Mouse (Mus musculus) limb, embryonic 12.5 days (tissue): ENCODE data around the gene Zfp446. TPM values are rescaled to one million over a fixed set of nuclear protein-coding genes. Genes with fewer than 3 reads are reported as not detected.
A peak's percentile ranks its signal among the peaks of the same experiment; 100 is the strongest.

Experiments
- ATAC-seq: fragments of 200-750 bp; cut with Nextera tagmentation; 2 replicates; pipeline ENCODE4 v1.8.0; 2017; ENCODE audit warnings: low read depth, moderate TSS enrichment; ENCODE audit not compliant: insufficient number of reproducible peaks, insufficient read depth, low FRiP score, low TSS enrichment
- H3K27ac ChIP-seq: fragments of 300-500 bp; sonication (generic); 2 replicates; pipeline ENCODE4 v1.5.1; 2016; ENCODE audit warnings: mild to moderate bottlenecking, moderate library complexity
- H3K27me3 ChIP-seq: fragments of 300-500 bp; sonication (generic); 2 replicates; pipeline ENCODE4 v1.6.1; 2016; ENCODE audit warnings: mild to moderate bottlenecking, moderate library complexity
- H3K36me3 ChIP-seq: fragments of 300-500 bp; sonication (generic); 2 replicates; pipeline ENCODE4 v1.6.1; 2016; ENCODE audit warnings: mild to moderate bottlenecking, moderate library complexity
- H3K4me1 ChIP-seq: fragments of 300-500 bp; sonication (generic); replicated peaks from 2 replicates; pipeline ENCODE4 v1.6.1; 2016
- H3K4me2 ChIP-seq: fragments of 300-500 bp; sonication (generic); 2 replicates; pipeline ENCODE4 v1.6.1; 2016; ENCODE audit warnings: mild to moderate bottlenecking, moderate library complexity
- H3K4me3 ChIP-seq: fragments of 300-500 bp; sonication (generic); replicated peaks from 2 replicates; pipeline ENCODE4 v1.5.1; 2016; ENCODE audit warnings: mild to moderate bottlenecking
- H3K9ac ChIP-seq: fragments of 300-500 bp; sonication (generic); replicated peaks from 2 replicates; pipeline ENCODE4 v1.6.1; 2016; ENCODE audit warnings: mild to moderate bottlenecking, moderate library complexity
- H3K9me3 ChIP-seq: fragments of 300-500 bp; sonication (generic); 2 replicates; pipeline ENCODE4 v1.6.1; 2016; ENCODE audit warnings: mild to moderate bottlenecking, moderate library complexity
- WGBS: fragments of 180-500 bp; shearing (Covaris S2); methylation state at CpG from one replicate; pipeline ENCODE4 v1.1.7; 2016; 5-methylcytosine and 5-hydroxymethylcytosine counted together
- polyA plus RNA-seq: library from polyadenylated mRNA; unstranded; fragments of >200 nt; fragmentation: Nextera tagmentation; extraction: Ambion mirVana; gene quantifications from 2 replicates; pipeline ENCODE4 v1.2.1, GENCODE M21; 2016

The Zfp446 gene
- polyA plus RNA-seq, 1 experiment from 2014 or later = 11.4 TPM

- H3K36me3 ChIP-seq = peaks cover 2% of the 10 kb centered on the region; the same call in 1 of the 2 replicates
- no peak for ATAC-seq
- no peak overlapping the region for H3K4me2 ChIP-seq
- H3K27ac ChIP-seq = no peak overlapping the region
- H3K9ac ChIP-seq = no peak overlapping the region
- no peaks in the 10 kb centered on the region; the same call in 1 of the 2 replicates for H3K27me3 ChIP-seq
- no peak overlapping the region for H3K4me3 ChIP-seq
- H3K9me3 ChIP-seq = no peaks in the 10 kb centered on the region
- 88% methylated on average over 8 of the region's 8 CpGs for WGBS
- H3K4me1 ChIP-seq = no peaks in the 10 kb centered on the region
Measured at GRCm38 (mm10) chr7:12987409-12988189, 10.0 kb downstream of the Zfp446 start.

DNA sequence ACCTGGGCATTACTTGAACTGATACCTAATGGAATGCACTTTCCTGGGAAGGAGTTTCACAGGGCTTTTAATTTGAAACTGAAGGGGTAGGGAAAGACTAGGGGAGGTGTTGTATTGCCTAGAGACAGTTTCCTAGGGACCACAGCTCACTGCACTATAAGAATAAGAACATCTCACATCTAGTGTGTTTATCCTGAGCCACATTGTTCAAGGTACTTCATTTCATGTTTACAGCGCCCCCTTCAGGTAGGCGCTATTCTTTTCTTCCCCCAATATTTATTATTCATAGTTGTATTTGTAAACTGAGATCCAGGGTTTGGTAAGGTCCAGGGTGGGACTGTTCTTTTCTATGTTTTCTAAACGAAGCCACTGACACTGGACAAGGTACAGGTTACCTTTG lies 14.6 kb downstream of the Zfp446 start:
- Histone ChIP-seq H3K9ac (no peak overlapping the region), H3K36me3 (no peaks in the 10 kb centered on the region), H3K9me3 (no peaks in the 10 kb centered on the region), H3K27me3 (no peaks in the 10 kb centered on the region; the same call in 1 of the 2 replicates), H3K4me1 (no peaks in the 10 kb centered on the region), H3K4me2 (no peak overlapping the region), H3K27ac (no peak overlapping the region), H3K4me3 (no peak overlapping the region)
- WGBS = 4% methylated on average over 3 of the region's 3 CpGs
- ATAC-seq = no peak

DNA sequence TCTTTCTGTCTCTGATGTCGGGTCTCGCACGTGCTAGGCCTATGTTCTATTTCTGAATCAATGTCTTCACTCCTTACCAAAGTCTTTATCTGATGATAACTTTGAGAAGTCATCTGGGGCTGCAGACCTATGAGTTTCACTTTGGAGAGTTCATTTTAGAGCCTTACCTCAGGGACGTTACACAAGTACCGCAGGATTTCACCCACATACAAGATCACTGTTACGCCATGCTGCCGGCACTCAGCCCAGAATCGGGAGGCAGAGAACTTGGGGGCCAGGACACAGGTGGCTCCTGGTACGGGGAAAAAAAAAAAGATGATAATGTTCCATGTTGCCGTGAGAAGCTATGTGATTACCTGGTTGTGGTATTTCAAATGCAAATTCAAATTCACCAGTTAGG lies 15.5 kb downstream of the Zfp446 start:
- 88% methylated on average over 10 of the region's 10 CpGs for WGBS

DNA sequence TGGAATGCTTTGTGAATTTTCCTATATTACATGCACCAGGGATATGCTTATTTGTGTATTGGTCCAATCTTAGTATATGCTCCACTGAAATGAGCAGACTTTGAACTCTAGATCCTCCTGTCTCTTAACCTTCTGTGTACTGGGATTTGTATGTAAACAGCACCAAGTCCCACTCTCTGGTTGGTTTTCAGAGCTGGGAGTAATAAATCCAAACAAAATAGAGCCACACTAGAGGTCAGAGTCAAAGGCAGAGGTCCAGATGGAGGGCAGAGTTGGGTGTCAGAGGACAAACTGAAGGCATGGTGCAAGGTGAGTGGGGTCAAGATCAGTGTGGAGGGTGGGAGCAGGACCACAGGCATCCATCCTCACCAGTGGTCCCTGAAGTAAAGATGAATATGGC lies 18.2 kb downstream of the Zfp446 start:
- H3K9ac ChIP-seq = no peak overlapping the region
- no peaks in the 10 kb centered on the region for H3K9me3 ChIP-seq
- H3K4me1 ChIP-seq = no peaks in the 10 kb centered on the region
- H3K4me3 ChIP-seq = no peak overlapping the region
- no peaks in the 10 kb centered on the region for H3K36me3 ChIP-seq
- ATAC-seq = no peak
- H3K27me3 ChIP-seq = no peaks in the 10 kb centered on the region
- H3K4me2 ChIP-seq = no peak overlapping the region
- H3K27ac ChIP-seq = no peak overlapping the region

More for the DNA sequence above, 15.5 kb downstream of the Zfp446 start:
- Histone ChIP-seq H3K27ac (no peak overlapping the region), H3K9ac (no peak overlapping the region), H3K36me3 (no peaks in the 10 kb centered on the region), H3K4me1 (no peaks in the 10 kb centered on the region), H3K9me3 (no peaks in the 10 kb centered on the region), H3K4me2 (no peak overlapping the region), H3K4me3 (no peak overlapping the region), H3K27me3 (no peaks in the 10 kb centered on the region; the same call in 1 of the 2 replicates)
- no peak for ATAC-seq

GRCm38 (mm10) chr7:12997230-12997629 lies 19.6 kb downstream of the Zfp446 start:
- H3K36me3 ChIP-seq = no peaks in the 10 kb centered on the region
- WGBS = 65% methylated on average over 5 of the region's 5 CpGs

DNA sequence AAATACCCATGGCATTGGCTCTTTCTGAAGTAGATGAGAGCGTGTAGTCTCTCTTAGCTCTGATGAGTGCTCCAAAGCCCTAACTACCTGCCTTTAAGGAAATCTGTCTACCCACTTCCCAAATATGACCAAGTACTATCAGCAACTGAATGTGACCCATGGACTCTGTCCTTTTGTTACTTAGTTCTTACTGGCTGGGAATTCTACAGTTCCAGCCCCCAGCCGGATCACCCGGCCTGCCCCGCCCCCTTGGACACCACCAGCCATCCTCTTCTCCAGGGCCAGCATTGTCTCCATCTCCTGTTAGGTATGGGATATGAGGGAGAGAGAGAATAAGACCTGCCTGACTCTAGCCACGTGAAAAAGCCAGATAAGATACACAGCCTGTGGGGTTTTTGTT lies 20.4 kb downstream of the Zfp446 start, which contains the start of gene Slc27a5:
TSS of gene Slc27a5 (minus strand) at position 140 of the 400 bp plus-strand sequence.
- ATAC-seq = no peak
- Histone ChIP-seq H3K9me3 (no peaks in the 10 kb centered on the region), H3K27ac (no peak within 1 kb of the TSS), H3K36me3 (no peaks in the 10 kb centered on the region), H3K4me3 (no peak within 1 kb of the TSS), H3K9ac (no peak within 1 kb of the TSS), H3K4me1 (no peaks in the 10 kb centered on the region), H3K27me3 (no peaks in the 10 kb centered on the region), H3K4me2 (no peak within 1 kb of the TSS)
- WGBS = 83% methylated on average over 5 of the region's 5 CpGs

More at GRCm38 (mm10) chr7:12997230-12997629, 19.6 kb downstream of the Zfp446 start:
- no peaks in the 10 kb centered on the region for H3K27me3 ChIP-seq
- H3K27ac ChIP-seq = no peak overlapping the region
- no peaks in the 10 kb centered on the region for H3K9me3 ChIP-seq
- no peak overlapping the region for H3K4me3 ChIP-seq
- H3K9ac ChIP-seq = no peak overlapping the region
- no peak overlapping the region for H3K4me2 ChIP-seq
- ATAC-seq = no peak
- no peaks in the 10 kb centered on the region for H3K4me1 ChIP-seq

- 76% methylated on average over 3 of the region's 3 CpGs for WGBS
- H3K9ac ChIP-seq = no peak within 1 kb of the TSS
- H3K27ac ChIP-seq = no peak within 1 kb of the TSS
- peaks cover 4% of the 10 kb centered on the region; the same call in 1 of the 2 replicates for H3K36me3 ChIP-seq
- no peaks in the 10 kb centered on the region for H3K27me3 ChIP-seq
- no peak within 1 kb of the TSS for H3K4me2 ChIP-seq
- H3K4me1 ChIP-seq = no peaks in the 10 kb centered on the region
- H3K9me3 ChIP-seq = no peaks in the 10 kb centered on the region
- no peak within 1 kb of the TSS for H3K4me3 ChIP-seq
- ATAC-seq = no peak
Measured at GRCm38 (mm10) chr7:12998851-12999250, 21.2 kb downstream of the Zfp446 start, which contains the start of gene Trim28. Gene Trim28, plus strand, starts transcription at chr7:12999114.

GRCm38 (mm10) chr7:13001584-13001983 lies 23.9 kb downstream of the Zfp446 start:
- H3K36me3 ChIP-seq = peaks cover 28% of the 10 kb centered on the region
- no peak overlapping the region for H3K9ac ChIP-seq
- H3K9me3 ChIP-seq = no peaks in the 10 kb centered on the region
- H3K4me1 ChIP-seq = 0 out of 2 replicates have a peak, but pooled peaks cover 4% of the 10 kb centered on the region
- ATAC-seq = no peak
- no peaks in the 10 kb centered on the region for H3K27me3 ChIP-seq
- no peak overlapping the region for H3K4me2 ChIP-seq
- H3K27ac ChIP-seq = no peak overlapping the region
- H3K4me3 ChIP-seq = no peak overlapping the region
- WGBS = 73% methylated on average over 1 of the region's 1 CpGs

DNA sequence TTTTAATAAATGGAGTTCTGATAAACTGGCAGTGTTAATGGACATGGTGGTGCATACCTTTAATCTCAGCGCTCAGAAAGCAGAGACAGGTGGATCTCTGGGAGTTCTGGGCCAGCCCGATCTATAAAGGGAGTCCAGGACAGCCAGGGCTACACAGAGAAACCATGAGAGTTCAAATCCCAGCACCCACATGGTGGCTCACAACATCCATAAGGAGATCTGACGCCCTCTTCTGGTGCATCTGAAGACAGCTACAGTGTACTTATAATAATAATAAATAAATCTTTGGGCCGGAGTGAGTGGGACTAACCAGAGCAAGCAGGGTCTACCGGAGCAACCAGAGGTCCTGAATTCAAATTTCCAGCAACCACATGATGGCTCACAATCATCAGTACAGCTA lies 25.7 kb downstream of the Zfp446 start:
- WGBS = 72% methylated on average over 5 of the region's 5 CpGs
- H3K9ac ChIP-seq = no peak overlapping the region
- no peak overlapping the region for H3K4me2 ChIP-seq
- no peaks in the 10 kb centered on the region for H3K9me3 ChIP-seq
- peaks cover 15% of the 10 kb centered on the region for H3K27me3 ChIP-seq
- H3K36me3 ChIP-seq = peaks cover 41% of the 10 kb centered on the region
- ATAC-seq = no peak
- H3K4me1 ChIP-seq = peaks cover 20% of the 10 kb centered on the region
- H3K4me3 ChIP-seq = no peak overlapping the region
- no peak overlapping the region for H3K27ac ChIP-seq

GRCm38 (mm10) chr7:13006011-13006410 lies 28.4 kb downstream of the Zfp446 start:
- no peak overlapping the region for H3K4me2 ChIP-seq
- no peak overlapping the region for H3K4me3 ChIP-seq
- ATAC-seq = no peak
- 88% methylated on average over 17 of the region's 17 CpGs for WGBS
- H3K27ac ChIP-seq = no peak overlapping the region
- peaks cover 41% of the 10 kb centered on the region for H3K36me3 ChIP-seq
- H3K9me3 ChIP-seq = no peaks in the 10 kb centered on the region
- H3K4me1 ChIP-seq = peaks cover 31% of the 10 kb centered on the region
- no peak overlapping the region for H3K9ac ChIP-seq
- H3K27me3 ChIP-seq = peaks cover 15% of the 10 kb centered on the region

DNA sequence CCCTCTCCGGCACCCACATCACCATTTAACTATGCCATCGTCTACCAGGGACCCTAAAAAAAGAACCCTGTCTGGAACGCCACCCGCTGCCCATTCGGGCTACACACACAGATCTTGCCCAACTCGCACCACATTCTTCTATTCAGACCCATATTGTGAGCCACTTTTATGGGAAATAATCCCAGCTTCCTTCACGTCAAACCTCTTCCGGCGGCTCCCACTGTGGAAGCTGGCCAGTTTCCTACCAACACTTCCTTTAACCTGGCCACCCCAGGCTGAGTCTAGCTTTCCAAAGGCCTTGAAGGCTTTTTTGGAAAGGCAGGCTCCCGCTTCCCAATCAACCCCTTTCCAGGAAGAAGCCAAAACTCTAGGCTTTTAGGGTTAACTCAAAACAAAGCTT lies 28.9 kb downstream of the Zfp446 start:
- Histone ChIP-seq H3K36me3 (peaks cover 41% of the 10 kb centered on the region), H3K27ac (no peak overlapping the region), H3K4me1 (peaks cover 31% of the 10 kb centered on the region), H3K9ac (peak overlapping the region; percentile 77; the same call in 1 of the 2 replicates), H3K4me2 (peak overlapping the region; percentile 47), H3K9me3 (no peaks in the 10 kb centered on the region), H3K4me3 (0 out of 2 replicates have a peak overlapping the region, but pooled peaks have one; percentile 16), H3K27me3 (peaks cover 15% of the 10 kb centered on the region)
- WGBS = 80% methylated on average over 10 of the region's 10 CpGs
- no peak for ATAC-seq
